Mouse (Mus musculus) gonadal fat pad, adult 2 months (tissue): ENCODE results near the gene Gm2022. TPM values are rescaled to one million over a fixed set of nuclear protein-coding genes. Genes with fewer than 3 reads are reported as not detected.
"Not testable (repeated sequence)": the region's sequence is repeated elsewhere in the genome, so short reads cannot be mapped to it uniquely, and the experiment has no call there.

ENCODE experiments used
- DNase-seq: peaks from one replicate; pipeline ENCODE4 v3.0.0-alpha.2; 2012; ENCODE audit warnings: low read depth
- polyA plus RNA-seq: library from polyadenylated mRNA; depleted of rRNA; stranded (reverse); fragments of >200 nt; gene quantifications from 2 replicates; pipeline ENCODE4 v1.2.3, GENCODE M21; 2012; rRNA removed

The Gm2022 gene
- not detected in 2 replicates for polyA plus RNA-seq

DNA sequence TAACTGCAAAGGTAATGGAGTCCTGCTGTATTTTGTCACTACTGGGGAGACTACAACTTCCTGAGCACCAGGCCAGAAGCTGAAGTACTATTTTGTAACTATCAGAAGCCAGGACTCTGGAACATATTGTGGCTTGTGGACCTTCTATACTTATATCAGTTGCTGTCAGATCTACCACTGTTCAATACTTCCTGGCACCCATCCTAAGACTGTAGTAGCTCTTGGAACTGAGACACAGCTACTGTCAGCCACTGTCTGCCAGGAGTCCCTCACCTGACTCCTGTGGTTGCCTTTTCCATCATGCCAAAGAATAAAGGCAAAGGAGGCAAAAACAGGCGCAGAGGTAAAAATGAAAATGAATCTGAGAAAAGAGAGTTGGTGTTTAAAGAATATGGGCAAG lies at the start of gene Gm2022:
TSS of gene Gm2022 (plus strand) at position 301 of the 400 bp plus-strand sequence.
- DNase-seq: not testable (repeated sequence)

DNA sequence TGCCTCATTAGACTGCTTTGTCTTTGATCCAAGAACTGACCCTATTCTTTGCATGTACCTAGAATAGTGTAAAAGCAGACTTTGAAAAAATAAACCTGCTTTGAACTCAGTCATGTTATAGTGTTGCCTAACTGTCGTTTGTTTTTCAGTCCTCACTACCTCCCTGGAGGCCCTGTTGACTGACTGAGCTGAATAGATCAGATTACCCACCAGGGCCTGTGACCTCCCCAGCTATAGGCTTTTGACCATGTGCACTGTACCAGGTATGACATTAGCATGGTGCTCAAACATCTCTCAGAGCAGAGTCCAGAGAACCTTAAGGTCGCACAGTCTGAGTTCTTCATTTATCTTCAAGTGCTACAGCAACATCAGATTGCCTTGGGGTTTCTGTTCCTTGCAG lies 44.5 kb upstream of the Gm2022 start:
- not testable (repeated sequence) for DNase-seq

GRCm38 (mm10) chr12:87856067-87856466 lies 39.1 kb upstream of the Gm2022 start:
- DNase-seq: not testable (repeated sequence)

DNA sequence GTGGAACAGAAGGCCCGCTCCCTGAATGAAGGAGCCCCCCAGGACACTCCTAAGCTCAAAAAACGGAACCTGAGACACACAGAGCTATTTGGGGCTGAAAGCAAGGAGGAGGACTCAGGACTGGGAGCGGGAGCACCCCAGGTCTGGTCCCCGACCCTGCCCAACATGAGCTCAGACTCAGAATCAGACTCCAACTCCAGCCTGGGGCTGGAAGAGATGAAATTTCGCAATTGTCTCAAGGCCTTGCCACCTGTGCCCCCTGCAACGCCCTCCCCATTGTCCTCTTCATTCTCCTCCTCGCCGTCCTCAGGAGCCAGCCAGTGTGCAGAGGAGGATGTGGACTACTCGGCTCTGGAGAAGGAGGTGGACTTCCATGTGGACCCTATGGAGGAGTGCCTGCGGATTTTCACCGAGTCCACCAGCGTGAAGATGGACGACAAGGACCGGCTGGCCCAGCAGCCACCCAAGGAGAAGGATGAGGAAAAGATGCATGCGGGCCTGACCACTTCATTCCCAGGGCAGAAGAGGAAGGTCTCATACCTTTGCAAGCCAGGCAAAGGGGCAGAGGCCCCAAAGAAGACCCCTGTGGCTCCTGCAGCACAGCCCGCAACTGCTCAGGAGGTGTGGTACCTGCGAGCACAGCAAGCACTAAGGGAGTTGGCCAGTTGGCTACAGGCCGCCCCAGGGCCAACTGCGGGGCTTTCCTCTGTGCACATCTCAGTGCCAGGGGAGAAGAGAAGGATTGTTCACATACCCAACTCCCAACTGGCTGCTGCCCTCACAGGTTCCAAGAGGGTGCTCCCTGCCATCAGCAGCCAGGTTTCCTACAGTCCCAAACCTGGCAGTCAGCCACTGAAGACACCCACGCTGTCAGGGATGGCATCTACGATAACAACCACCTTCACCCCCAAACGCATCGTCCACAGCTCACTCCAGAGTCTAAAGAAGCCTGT lies 33.2 kb upstream of the Gm2022 start:
- not testable (repeated sequence) for DNase-seq

DNA sequence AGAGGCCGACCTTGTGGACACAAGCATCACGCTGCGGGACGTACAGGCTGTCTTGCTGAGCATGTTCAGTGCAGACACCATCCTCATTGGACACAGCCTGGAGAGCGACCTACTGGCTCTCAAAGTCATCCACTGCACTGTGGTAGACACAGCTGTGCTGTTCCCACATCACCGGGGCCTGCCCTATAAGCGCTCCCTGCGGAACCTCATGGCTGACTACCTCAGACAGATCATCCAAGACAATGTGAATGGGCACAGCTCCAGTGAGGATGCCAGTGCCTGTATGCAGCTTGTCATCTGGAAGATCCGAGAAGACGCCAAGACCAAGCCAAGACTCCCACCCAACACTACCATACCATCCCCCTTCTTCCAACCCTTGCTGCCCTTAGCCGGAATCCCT lies 31.5 kb upstream of the Gm2022 start:
- DNase-seq: not testable (repeated sequence)

DNA sequence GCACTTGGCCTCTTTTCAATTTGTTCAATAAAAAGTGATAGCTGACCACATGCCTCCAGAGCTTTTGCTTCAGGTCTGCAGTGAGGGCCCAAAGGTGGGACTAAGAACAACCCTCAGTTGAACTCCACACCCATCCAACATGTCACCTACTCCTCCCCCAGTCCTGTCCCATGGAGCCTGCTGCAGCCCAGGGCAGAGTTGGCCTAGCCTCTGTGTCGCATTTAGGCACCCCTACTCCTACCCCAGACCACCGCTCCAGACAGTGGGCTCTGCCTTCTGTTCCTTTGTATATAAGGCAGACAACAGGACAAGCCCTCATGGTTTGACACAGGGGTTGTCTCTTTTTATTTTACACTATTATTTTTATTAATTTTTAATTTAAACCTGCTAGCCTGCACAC lies 31.1 kb upstream of the Gm2022 start:
- not testable (repeated sequence) for DNase-seq

DNA sequence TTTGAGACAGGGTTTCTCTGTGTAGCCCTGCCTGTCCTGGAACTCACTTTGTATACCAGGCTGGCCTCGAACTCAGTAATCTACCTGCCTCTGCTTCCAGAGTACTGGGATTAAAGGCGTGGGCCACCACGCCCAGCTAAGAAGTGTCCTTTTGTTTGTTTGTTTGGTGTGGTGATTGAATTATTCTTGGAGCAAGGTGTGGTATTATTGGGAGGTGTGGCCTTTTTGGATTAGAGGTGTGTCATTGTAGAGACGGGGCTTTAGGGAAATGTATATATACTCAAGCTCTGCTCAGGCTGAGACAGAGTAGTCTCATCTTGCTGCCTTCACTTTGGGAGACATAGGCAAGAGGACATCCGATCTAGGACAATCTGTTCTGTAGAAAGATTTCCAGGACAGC lies 21.4 kb upstream of the Gm2022 start, which contains the start of gene Gm2016:
TSS of gene Gm2016 (plus strand) at position 301 of the 400 bp plus-strand sequence.
- DNase-seq: not testable (repeated sequence)

- DNase-seq: not testable (repeated sequence)
Observed at GRCm38 (mm10) chr12:87919721-87920120, 24.6 kb downstream of the Gm2022 start, which contains the start of gene Gm2035. Gene Gm2035, minus strand, starts transcription at chr12:87919857.

Other genes starting within 250 kb of the Gm2022 start
- gene Gm21319, start 119.6 kb upstream of the Gm2022 start, polyA plus RNA-seq: not detected in 2 replicates
- not detected in 2 replicates for gene Gm21936, start 99.9 kb upstream of the Gm2022 start, polyA plus RNA-seq
- not detected in 2 replicates for gene BB287469, start 78.8 kb upstream of the Gm2022 start, polyA plus RNA-seq
- gene Gm2001, start 53.0 kb upstream of the Gm2022 start, polyA plus RNA-seq: not detected in 2 replicates
- not detected in 2 replicates for gene Gm2016, start 21.3 kb upstream of the Gm2022 start, polyA plus RNA-seq
- not detected in 2 replicates for gene Gm2035, start 24.5 kb downstream of the Gm2022 start, polyA plus RNA-seq
- not detected in 2 replicates for gene Gm2042, start 58.7 kb downstream of the Gm2022 start, polyA plus RNA-seq
- not detected in 2 replicates for gene Gm2075, start 116.5 kb downstream of the Gm2022 start, polyA plus RNA-seq
- gene Gm6803, start 123.4 kb downstream of the Gm2022 start, polyA plus RNA-seq: not detected in 2 replicates
- not detected in 2 replicates for gene Gm2056, start 131.6 kb downstream of the Gm2022 start, polyA plus RNA-seq
- not detected in 2 replicates for gene Gm16368, start 188.3 kb downstream of the Gm2022 start, polyA plus RNA-seq